Mouse (Mus musculus) spleen, adult 2 months (tissue): ENCODE measurements around the gene Psmd1. TPM values are rescaled to one million over a fixed set of nuclear protein-coding genes. Genes with fewer than 3 reads are reported as not detected.

ENCODE experiments used
- DNase-seq, 2 experiments: peaks; one replicate each; pipeline versions ENCODE4 v3.0.0 to v3.0.0-alpha.2; 2012 to 2021; ENCODE audit warnings: low spot score in 2 of 2, low read depth in 1 of 2
- H3K27ac ChIP-seq: fragments of 200-500 bp; 2 replicates; pipeline ENCODE4 v1.5.1; 2012; ENCODE audit warnings: low read length, inconsistent platforms; ENCODE audit not compliant: insufficient read depth
- H3K27me3 ChIP-seq: fragments of 200-500 bp; 2 replicates; pipeline ENCODE4 v1.6.1; 2012; ENCODE audit warnings: mild to moderate bottlenecking, moderate library complexity, low read length, inconsistent platforms; ENCODE audit not compliant: control insufficient read depth, insufficient read depth
- H3K36me3 ChIP-seq: fragments of 200-500 bp; 2 replicates; pipeline ENCODE4 v1.6.1; 2012; ENCODE audit warnings: mild to moderate bottlenecking, low read length, inconsistent platforms; ENCODE audit not compliant: control insufficient read depth, insufficient read depth
- H3K4me1 ChIP-seq: fragments of 200-500 bp; 2 replicates; pipeline ENCODE4 v1.6.1; 2011; ENCODE audit warnings: inconsistent platforms; ENCODE audit not compliant: control insufficient read depth, insufficient read depth, insufficient read length
- H3K4me3 ChIP-seq: fragments of 200-500 bp; 2 replicates; pipeline ENCODE4 v1.5.1; 2011; ENCODE audit warnings: mild to moderate bottlenecking, inconsistent platforms; ENCODE audit not compliant: insufficient read depth, insufficient read length; ENCODE audit errors: extremely low read depth
- CTCF ChIP-seq: fragments of 200-500 bp; IDR thresholded peaks from 2 replicates; pipeline ENCODE4 v1.5.1; 2011; ENCODE audit warnings: mild to moderate bottlenecking, inconsistent platforms; ENCODE audit not compliant: insufficient read depth, insufficient read length, insufficient replicate concordance; ENCODE audit errors: extremely low read depth
- POLR2A ChIP-seq: fragments of 200-500 bp; IDR thresholded peaks from 2 replicates; pipeline ENCODE4 v1.6.1; 2011; ENCODE audit warnings: low read depth, low read length, inconsistent platforms
- WGBS: fragments of 180-500 bp; shearing (Covaris S2); methylation state at CpG from one replicate; pipeline ENCODE4 v1.1.7; 2018; 5-methylcytosine and 5-hydroxymethylcytosine counted together
- polyA plus RNA-seq: library from polyadenylated mRNA; depleted of rRNA; stranded (reverse); fragments of >200 nt; gene quantifications from 2 replicates; pipeline ENCODE4 v1.2.3, GENCODE M21; 2012

Gene Psmd1
- polyA plus RNA-seq, 1 experiment: 19.8 TPM

DNA sequence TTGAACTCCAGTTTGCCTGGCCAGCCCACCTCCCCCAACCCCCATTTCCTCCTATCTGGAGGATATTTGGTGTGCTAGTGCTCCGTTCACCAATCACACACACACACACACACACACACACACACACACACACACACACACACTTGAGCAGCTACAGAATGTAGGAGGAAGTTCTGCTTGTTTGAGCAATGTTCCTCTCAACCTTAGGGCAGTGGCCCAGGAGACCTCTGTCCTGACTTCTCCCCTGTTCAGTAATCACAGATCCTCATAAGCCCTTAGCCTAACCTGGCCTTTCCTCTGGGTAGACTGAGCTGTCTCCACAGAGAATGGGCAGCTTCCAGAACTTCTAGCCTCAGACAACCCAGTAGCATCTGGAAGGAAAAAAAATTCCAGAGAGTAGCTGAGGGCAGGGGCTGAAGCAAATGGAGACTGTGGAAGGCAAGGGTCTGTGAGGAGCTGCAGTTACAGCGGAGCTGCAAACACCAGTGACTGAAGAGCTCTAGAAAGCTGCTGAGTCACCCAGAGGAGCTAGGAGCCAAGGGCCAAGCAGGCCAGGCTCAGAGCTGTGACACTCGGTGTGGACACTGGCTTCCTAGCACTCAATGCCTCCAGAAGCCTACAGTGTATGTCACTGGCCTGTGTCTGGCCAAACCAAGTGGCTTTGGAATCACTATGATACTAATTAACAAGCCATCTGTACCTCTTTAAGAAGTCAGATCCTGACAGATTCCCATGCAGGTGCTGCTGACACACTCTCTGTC lies 25.8 kb upstream of the Psmd1 start:
- DNase-seq: no peak

GRCm38 (mm10) chr1:86040131-86040530 lies 24.1 kb upstream of the Psmd1 start:
- DNase-seq: no peak
- H3K27me3 ChIP-seq: peaks cover 3% of the 10 kb centered on the region; the same call in 1 of the 2 replicates
- no peaks in the 10 kb centered on the region for H3K4me1 ChIP-seq
- H3K36me3 ChIP-seq: no peaks in the 10 kb centered on the region
- no peak overlapping the region for H3K4me3 ChIP-seq
- H3K27ac ChIP-seq: no peak overlapping the region
- 73% methylated on average over 4 of the region's 4 CpGs for WGBS
- TF ChIP-seq CTCF (no peak), POLR2A (no peak)

More for the DNA sequence above, 25.8 kb upstream of the Psmd1 start:
- H3K4me3 ChIP-seq: no peak overlapping the region
- WGBS: 36% methylated on average over 3 of the region's 3 CpGs
- no peaks in the 10 kb centered on the region for H3K36me3 ChIP-seq
- TF ChIP-seq CTCF (no peak), POLR2A (no peak)
- no peaks in the 10 kb centered on the region for H3K27me3 ChIP-seq
- no peaks in the 10 kb centered on the region for H3K4me1 ChIP-seq
- no peak overlapping the region for H3K27ac ChIP-seq

- Histone ChIP-seq H3K36me3 (no peaks in the 10 kb centered on the region), H3K27me3 (peaks cover 8% of the 10 kb centered on the region), H3K4me3 (no peak overlapping the region), H3K4me1 (peaks cover 2% of the 10 kb centered on the region), H3K27ac (no peak overlapping the region)
- TF ChIP-seq POLR2A (no peak), CTCF (no peak)
- WGBS: 72% methylated on average over 3 of the region's 3 CpGs
- no peak for DNase-seq
Observed at GRCm38 (mm10) chr1:86040817-86041216, 23.4 kb upstream of the Psmd1 start.

GRCm38 (mm10) chr1:86045056-86045455 lies 19.1 kb upstream of the Psmd1 start:
- no peak for TF ChIP-seq POLR2A
- TF ChIP-seq CTCF: no peak
- no peak overlapping the region for H3K27ac ChIP-seq
- WGBS: 76% methylated on average over 4 of the region's 4 CpGs
- H3K4me3 ChIP-seq: no peak overlapping the region
- no peaks in the 10 kb centered on the region for H3K36me3 ChIP-seq
- DNase-seq: no peak
- H3K27me3 ChIP-seq: peaks cover 20% of the 10 kb centered on the region
- peaks cover 9% of the 10 kb centered on the region for H3K4me1 ChIP-seq

- WGBS: 2% methylated on average over 110 of the region's 110 CpGs
- DNase-seq: no peak
- H3K4me1 ChIP-seq: peaks cover 9% of the 10 kb centered on the region
- peaks cover 20% of the 10 kb centered on the region for H3K27me3 ChIP-seq
- TF ChIP-seq CTCF (no peak), POLR2A (no peak)
- H3K36me3 ChIP-seq: no peaks in the 10 kb centered on the region
- H3K27ac ChIP-seq: no peak within 1 kb of the TSS
- peak within 1 kb of the TSS; percentile 45; the same call in 1 of the 2 replicates for H3K4me3 ChIP-seq
Observed at GRCm38 (mm10) chr1:86045848-86046805, 18.1 kb upstream of the Psmd1 start, which contains the start of gene 2810459M11Rik. TSS of gene 2810459M11Rik (plus strand) at chr1:86045863.

GRCm38 (mm10) chr1:86046833-86047563 lies 17.2 kb upstream of the Psmd1 start:
- no peak overlapping the region for H3K4me3 ChIP-seq
- H3K27ac ChIP-seq: no peak overlapping the region
- no peak for DNase-seq
- H3K4me1 ChIP-seq: peaks cover 9% of the 10 kb centered on the region
- TF ChIP-seq CTCF: no peak
- no peak for TF ChIP-seq POLR2A
- WGBS: 43% methylated on average over 24 of the region's 24 CpGs
- H3K27me3 ChIP-seq: peaks cover 20% of the 10 kb centered on the region
- H3K36me3 ChIP-seq: no peaks in the 10 kb centered on the region
